Mouse (Mus musculus) erythroblast, adult 5-6 weeks (primary cell): ENCODE measurements around the gene Tmc7. TPM values are rescaled to one million over a fixed set of nuclear protein-coding genes. Genes with fewer than 3 reads are reported as not detected.

Experiments
- ATAC-seq: replicated peaks from 2 replicates; pipeline ENCODE4 v1.8.0; 2016; ENCODE audit warnings: moderate number of reproducible peaks, mild to moderate bottlenecking, moderate TSS enrichment, inconsistent platforms; ENCODE audit not compliant: poor library complexity, low FRiP score, severe bottlenecking
- total RNA-seq, 2 experiments: library from RNA; stranded (forward) in 1 of 2; stranded (reverse) in 1 of 2; fragments of 150-400 nt in 1 of 2; fragments of 200-764, 138-1000 nt in 1 of 2; gene quantifications; 2 replicates each; pipeline versions ENCODE4 v1.2.3 to v1.2.4; 2015 to 2017; ENCODE audit warnings: low replicate concordance in 2 of 2

Gene Tmc7
- total RNA-seq, 2 experiments from 2014 or later: not detected

GRCm38 (mm10) chr7:118592146-118592545 is 7.6 kb upstream of the Tmc7 start:
- ATAC-seq: no peak

GRCm38 (mm10) chr7:118590726-118591305 is 6.3 kb upstream of the Tmc7 start:
- no peak for ATAC-seq

DNA sequence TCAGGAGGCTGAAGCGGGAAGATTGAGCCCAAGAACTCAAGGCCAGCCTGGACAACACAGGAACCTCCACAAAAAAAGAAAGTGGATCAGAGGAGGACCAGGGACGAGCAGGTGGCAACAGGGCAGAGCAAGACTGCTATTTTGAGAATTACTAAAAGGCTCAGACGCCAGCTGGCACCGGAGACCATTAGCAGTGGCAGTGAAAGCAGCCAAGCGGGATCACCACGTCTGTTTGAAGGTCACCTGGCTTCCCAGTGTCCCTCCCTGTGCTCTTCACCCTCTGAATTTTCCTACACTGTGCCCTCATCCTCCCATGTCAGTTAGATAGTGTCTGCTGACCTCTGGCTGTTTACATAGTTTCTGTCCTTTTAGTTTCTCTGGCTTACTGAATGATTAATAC is 1.3 kb upstream of the Tmc7 start:
- no peak for ATAC-seq

DNA sequence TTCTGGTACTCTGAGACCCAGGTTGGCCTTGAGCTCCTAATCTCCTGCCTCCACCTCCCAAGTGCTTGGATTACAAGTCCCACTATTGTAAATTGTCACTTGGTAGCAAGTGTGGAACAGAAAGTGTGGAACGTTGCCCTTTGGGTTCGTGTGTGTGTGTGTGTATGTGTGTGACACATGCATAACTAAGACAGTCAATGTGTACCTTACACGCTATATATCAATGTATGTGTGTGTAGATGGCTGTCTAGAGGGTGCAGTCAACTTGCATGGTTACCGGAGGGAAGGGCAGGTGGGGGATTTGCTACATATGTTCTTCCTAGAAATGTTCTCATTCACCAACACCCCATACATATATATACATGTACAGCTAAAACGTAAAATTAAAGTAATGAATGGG is 390 bp upstream of the Tmc7 start:
- ATAC-seq: no peak

DNA sequence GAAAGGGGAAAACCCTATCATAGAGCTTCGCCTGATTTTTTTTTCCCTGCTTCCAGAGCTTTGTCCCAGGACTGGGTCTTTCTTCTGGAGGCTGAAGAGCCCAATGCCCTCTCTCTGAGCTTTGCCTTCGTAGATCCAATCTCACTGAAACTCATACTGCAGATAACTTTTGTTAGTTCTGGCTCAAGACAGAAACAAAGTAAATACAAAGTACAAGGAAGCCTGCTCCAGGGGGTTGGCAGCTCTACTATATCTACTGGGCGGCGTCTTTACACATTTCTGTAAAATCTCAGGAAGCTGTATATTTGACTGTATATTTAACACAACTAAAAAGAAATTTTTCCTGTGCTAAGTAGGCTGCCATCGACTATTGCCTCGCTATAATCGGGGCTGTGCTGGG is 715 bp downstream of the Tmc7 start:
- ATAC-seq: no peak

GRCm38 (mm10) chr7:118579938-118580337 is 4.6 kb downstream of the Tmc7 start:
- no peak for ATAC-seq

DNA sequence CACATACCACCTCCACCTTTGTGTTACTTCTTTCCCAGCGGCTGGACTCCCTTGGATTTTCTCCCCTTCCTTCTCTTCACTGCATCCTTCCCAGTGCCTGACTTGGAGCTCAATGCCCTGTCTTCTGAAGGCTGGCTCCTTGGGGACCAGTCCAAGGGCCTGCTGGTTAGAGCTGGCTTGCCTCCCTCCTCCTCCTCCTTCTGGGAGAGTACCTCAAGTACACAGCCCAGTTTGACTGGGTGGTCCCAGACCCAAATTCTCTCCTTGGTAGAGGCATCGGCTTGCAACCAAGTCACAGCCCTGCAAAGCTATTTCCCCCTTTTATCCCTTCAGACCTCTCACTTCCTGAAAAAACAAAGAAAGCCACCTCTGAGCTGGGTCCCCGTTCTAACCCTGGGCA is 6.3 kb downstream of the Tmc7 start:
- ATAC-seq: no peak

DNA sequence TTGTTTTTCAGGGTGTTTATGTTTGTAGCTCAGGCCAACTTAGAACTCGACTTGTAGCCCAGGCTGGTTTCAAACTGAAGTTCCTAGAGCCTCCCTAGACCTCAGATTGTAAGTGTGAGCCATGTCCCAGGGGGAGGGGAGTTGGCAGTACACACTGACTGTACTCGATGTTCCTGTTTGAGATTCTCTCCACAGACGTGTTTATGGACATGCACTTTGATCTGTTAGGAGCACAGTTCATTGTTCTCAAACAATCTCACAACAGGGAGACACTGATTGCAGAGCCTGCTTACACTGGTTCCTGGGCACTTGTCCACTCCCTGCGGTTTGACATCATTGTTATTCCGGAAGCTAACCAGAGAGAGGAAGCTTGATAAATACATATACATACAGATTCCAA is 12.5 kb downstream of the Tmc7 start:
- no peak for ATAC-seq

GRCm38 (mm10) chr7:118571350-118571749 is 13.2 kb downstream of the Tmc7 start:
- ATAC-seq: no peak

- no peak for ATAC-seq
These were observed 15.4 kb downstream of the Tmc7 start for GRCm38 (mm10) chr7:118569121-118569543.

DNA sequence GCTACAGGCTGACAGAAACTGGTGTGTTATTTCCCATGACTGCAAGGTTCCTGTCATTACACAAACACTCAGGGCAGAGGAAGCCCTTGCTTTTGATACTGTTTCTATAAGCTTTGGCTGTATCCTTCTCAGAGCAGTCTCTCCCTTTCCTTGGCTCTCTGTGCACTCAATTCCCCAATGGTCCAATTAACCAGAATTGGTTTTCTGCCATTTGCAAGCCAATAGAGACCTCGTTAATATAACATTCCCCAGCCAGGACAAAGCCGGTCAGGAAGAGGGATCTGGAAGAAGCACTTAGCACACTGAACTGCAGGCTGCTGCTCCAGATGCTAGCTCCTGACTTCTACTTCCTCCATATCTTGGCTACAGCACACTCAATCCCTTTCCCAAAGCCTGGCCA is 30.2 kb downstream of the Tmc7 start:
- ATAC-seq: no peak

DNA sequence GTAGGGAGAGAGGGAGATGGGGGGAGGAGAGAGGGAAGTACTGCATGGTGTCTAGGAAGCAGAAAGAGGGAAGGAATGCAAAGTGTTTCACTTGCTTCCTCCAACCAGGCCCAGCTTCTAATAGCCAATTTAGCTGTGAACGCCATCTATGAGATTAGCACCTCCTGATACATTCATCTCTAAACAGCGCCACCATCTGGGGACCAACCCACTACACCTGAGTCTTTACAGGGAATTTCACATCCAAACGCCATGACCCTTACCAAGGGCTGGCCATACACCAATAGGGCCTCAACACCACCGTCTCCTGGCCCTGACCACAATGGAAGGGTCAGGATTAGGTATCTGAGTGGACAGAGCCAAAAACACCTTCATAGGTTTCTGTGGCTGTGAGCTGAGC is 30.7 kb downstream of the Tmc7 start:
- ATAC-seq: no peak

- no peak for ATAC-seq
These were observed 37.1 kb downstream of the Tmc7 start for GRCm38 (mm10) chr7:118547451-118547850.

DNA sequence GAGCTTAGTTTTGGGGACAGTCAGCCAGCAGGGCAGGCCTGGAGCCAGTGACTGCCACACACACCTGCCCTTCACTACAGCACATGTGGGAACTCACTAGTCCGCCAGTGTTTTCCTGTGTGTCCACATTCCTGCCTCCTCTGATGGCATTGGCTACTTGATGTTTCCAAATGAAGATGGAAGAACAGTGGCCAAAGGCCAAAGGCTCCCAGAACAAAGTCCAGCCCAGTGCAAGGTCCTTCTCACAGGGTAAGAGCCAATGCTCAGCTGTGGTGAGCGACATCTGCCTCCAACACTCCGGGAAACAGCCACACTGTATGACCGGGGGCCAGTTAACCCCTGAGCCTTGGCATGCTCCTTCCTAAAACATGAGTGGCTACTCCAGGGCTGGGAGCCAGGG is 40.4 kb downstream of the Tmc7 start:
- ATAC-seq: no peak

DNA sequence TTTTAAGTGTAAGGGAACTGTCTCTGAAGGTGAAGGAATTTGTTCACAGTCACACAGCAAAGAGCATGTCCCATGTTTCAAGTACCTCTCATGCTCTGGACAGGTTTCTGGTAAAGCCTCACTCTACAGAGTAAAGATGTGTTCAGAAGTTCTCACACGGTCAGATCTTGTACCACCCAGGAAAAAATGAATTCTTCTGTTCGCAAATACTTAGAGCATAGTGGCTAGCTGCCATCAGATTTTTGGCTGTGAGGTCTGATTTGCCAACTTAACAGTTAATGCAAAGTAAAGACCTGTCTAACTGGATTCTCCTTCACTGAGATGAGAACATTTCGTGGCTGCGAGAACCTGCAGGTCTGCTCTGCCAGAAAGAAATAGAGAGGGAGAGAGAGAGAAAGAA is 49.5 kb downstream of the Tmc7 start:
- no peak for ATAC-seq

GRCm38 (mm10) chr7:118534326-118534725 is 50.2 kb downstream of the Tmc7 start:
- no peak for ATAC-seq

DNA sequence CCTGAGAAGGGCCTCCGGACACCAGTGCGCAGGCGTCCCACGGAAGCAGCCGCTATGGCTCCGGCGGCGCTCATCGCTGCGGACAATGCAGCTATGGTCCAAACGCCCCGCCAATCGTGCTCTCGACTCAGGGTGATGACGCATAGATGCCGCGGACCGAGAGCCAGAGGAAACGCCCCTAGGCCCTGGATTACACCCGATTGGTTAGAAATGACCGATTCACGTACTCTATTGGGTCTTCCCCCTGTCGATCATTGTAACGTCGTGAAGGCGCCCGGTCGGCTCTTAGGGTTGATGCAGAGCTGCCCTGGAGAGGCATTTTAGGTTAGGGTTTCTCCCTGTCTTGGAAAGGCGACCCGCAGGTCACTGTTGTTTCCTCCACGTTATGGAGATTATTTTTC is 51.4 kb downstream of the Tmc7 start, which contains the start of gene Coq7:
Gene Coq7, minus strand, starts transcription at position 179 of the 401 bp plus-strand sequence.
- ATAC-seq: peak; percentile 97

GRCm38 (mm10) chr7:118532519-118533177 is 51.9 kb downstream of the Tmc7 start:
- peak; percentile 94 for ATAC-seq

- ATAC-seq: no peak
These were observed 57.6 kb downstream of the Tmc7 start for GRCm38 (mm10) chr7:118526967-118527366.

GRCm38 (mm10) chr7:118522077-118522476 is 62.5 kb downstream of the Tmc7 start:
- no peak for ATAC-seq

GRCm38 (mm10) chr7:118519661-118520060 is 64.9 kb downstream of the Tmc7 start:
- no peak for ATAC-seq

- 0 out of 2 replicates have a peak, but pooled peaks have one; percentile 47 for ATAC-seq
These were observed 65.8 kb downstream of the Tmc7 start for GRCm38 (mm10) chr7:118518687-118519086.
